Mouse (Mus musculus): ENCODE data around the gene Ndrg2. TPM values are rescaled to one million over a fixed set of nuclear protein-coding genes. Genes with fewer than 3 reads are reported as not detected.

Ndrg2 gene
- polyA plus RNA-seq, 1 experiment: 24.7 TPM

Other genes with a start within 250 kb of the Ndrg2 start
- gene Gm17079, start 218.7 kb downstream of the Ndrg2 start, polyA plus RNA-seq (2012; fragmentation: generic; extraction: Trizol): not detected
- gene Gm5800, start 197.0 kb downstream of the Ndrg2 start, polyA plus RNA-seq (2012; fragmentation: generic; extraction: Trizol): not detected
- gene Ang4, start 140.6 kb downstream of the Ndrg2 start, polyA plus RNA-seq (2012; fragmentation: generic; extraction: Trizol): not detected
- gene AY358078, start 114.1 kb downstream of the Ndrg2 start, polyA plus RNA-seq (2012; fragmentation: generic; extraction: Trizol): not detected
- not detected for gene Ear6, start 60.5 kb downstream of the Ndrg2 start, polyA plus RNA-seq (2012; fragmentation: generic; extraction: Trizol)
- gene Mettl17, start 29.3 kb downstream of the Ndrg2 start, polyA plus RNA-seq (2012; fragmentation: generic; extraction: Trizol): 20.1 TPM
- gene Slc39a2, start 21.3 kb downstream of the Ndrg2 start, polyA plus RNA-seq (2012; fragmentation: generic; extraction: Trizol): 0.08 TPM
- gene Tppp2, start 4.3 kb upstream of the Ndrg2 start, polyA plus RNA-seq (2012; fragmentation: generic; extraction: Trizol): not detected
- not detected for gene Rnase13, start 8.6 kb upstream of the Ndrg2 start, polyA plus RNA-seq (2012; fragmentation: generic; extraction: Trizol)
- gene Arhgef40, start 70.6 kb upstream of the Ndrg2 start, polyA plus RNA-seq (2012; fragmentation: generic; extraction: Trizol): 55.6 TPM
- 0.46 TPM for gene Tmem253, start 101.5 kb upstream of the Ndrg2 start, polyA plus RNA-seq (2012; fragmentation: generic; extraction: Trizol)
- 17.6 TPM for gene Zfp219, start 106.6 kb upstream of the Ndrg2 start, polyA plus RNA-seq (2012; fragmentation: generic; extraction: Trizol)
- gene Olfr221, start 128.3 kb upstream of the Ndrg2 start, polyA plus RNA-seq (2012; fragmentation: generic; extraction: Trizol): not detected
- 231 TPM for gene Hnrnpc, start 189.9 kb upstream of the Ndrg2 start, polyA plus RNA-seq (2012; fragmentation: generic; extraction: Trizol)
- gene Rpgrip1, start 196.5 kb upstream of the Ndrg2 start, polyA plus RNA-seq (2012; fragmentation: generic; extraction: Trizol): 2.4 TPM

Data from C2C12 (cell line).